Mouse (Mus musculus) embryonic fibroblast, embryonic 13.5 days (primary cell): ENCODE measurements around the gene Tekt1.

ENCODE experiments used
- CTCF ChIP-seq: IDR thresholded peaks from 2 replicates; pipeline ENCODE4 v1.5.1; 2011; ENCODE audit warnings: mild to moderate bottlenecking, control low read depth, low read length, moderate library complexity, borderline replicate concordance; ENCODE audit not compliant: insufficient read depth
- POLR2A ChIP-seq: IDR thresholded peaks from 2 replicates; pipeline ENCODE4 v1.6.1; 2011; ENCODE audit warnings: low read depth, mild to moderate bottlenecking, control low read depth, low read length, moderate library complexity

GRCm38 (mm10) chr11:72376562-72376961 lies 14.3 kb upstream of the Tekt1 start:
- TF ChIP-seq POLR2A: no peak
- TF ChIP-seq CTCF: no peak
